Mouse (Mus musculus): ENCODE data around the gene Mast4.

DNA sequence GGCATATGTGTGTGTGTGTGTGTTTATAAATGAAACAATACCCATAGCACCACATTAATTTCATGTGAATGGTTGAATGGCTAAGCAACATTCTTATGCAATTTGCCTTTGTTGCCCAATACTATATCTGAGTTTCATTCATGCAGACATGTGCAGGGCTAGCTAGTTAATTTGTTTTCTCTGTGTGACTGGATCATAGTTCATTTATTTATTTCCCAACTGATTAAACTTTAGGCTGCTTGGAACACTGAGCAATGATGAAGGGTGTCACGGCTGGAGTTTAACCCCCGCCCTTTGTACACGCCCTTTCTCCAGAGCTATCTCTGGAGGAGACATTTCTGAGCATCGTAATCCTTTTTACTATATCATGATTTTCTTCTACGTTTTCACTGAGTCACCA lies 481.4 kb downstream of the Mast4 start:
- TF ChIP-seq CTCF (conservative IDR thresholded peaks at IDR 0.05 in 1 of 2, IDR thresholded peaks at IDR 0.05 in 1 of 2; ENCODE audit: low read depth in 2 of 2, low read length in 2 of 2) (no peak), USF1 (IDR thresholded peaks at IDR 0.05; ENCODE audit: low read depth, low read length) (no peak), MYC (IDR thresholded peaks at IDR 0.05; ENCODE audit: low read depth, low read length) (no peak), GABPA (IDR thresholded peaks at IDR 0.05; ENCODE audit: insufficient replicate concordance, low read depth, low read length) (no peak), MEF2A (IDR thresholded peaks at IDR 0.05; ENCODE audit: borderline replicate concordance, low read depth, low read length) (no peak)

Data from CH12.LX (cell line).